Mouse (Mus musculus) left cerebral cortex, adult 6 months (tissue): ENCODE data around the gene Olfr670. TPM values are rescaled to one million over a fixed set of nuclear protein-coding genes. Genes with fewer than 3 reads are reported as not detected.

ENCODE experiments used
- long read RNA-seq, 2 experiments: library from polyadenylated mRNA; unstranded; transcript quantifications; one replicate each; pipeline ENCODE4 v2.0.0; 2019 to 2020
- polyA plus RNA-seq: library from polyadenylated mRNA; unstranded; fragments of <200 nt; fragmentation: Nextera tagmentation; gene quantifications from 2 replicates; pipeline ENCODE4 v1.2.3, GENCODE M21; 2021

Gene Olfr670
- not detected in 2 replicates for polyA plus RNA-seq
- long read RNA-seq, experiment 1, result 0 reads
- long read RNA-seq, experiment 2, result 0 reads

DNA sequence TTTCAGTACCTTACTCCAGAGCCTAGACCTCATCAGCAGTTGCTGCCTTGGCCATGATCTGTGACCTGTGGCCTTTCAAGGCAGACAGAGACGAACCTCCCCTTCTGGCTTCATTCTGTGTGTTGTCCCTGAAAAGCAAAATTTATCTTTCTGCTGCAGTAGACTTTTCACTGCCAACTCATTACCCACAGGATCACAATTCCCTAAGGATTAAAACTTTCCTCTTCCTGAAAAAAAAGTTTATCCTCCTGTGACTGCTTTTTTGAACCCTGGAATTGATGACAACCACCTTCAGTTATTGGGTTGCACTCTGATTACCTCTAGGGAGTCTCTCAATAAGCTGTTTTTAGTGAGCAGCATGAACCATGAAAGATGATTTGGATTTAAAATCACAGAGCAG, at the start of gene Olfr670:
Gene Olfr670 (minus strand): TSS at position 101 of the 400 bp plus-strand sequence.

DNA sequence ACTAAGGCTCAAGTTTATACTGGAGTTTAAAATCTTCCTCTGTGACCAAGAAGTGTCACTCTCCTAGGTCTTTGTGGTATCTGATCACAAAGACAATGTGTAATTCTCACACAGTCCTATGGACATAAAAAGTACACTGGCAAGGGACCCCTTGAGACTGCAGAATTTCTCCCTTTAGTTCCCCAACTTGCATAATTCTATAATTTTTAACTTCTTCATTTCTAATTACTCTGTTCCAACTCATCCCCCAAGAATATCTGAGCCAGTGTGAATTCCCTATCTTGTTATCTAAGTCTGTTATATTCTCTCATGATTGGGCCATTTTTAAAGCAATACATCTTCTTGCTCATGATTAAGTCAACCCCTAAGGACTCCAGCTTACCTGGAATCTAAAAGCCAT, 39.5 kb upstream of the Olfr670 start, which contains the start of gene Olfr672:
Gene Olfr672 (minus strand): TSS at position 101 of the 400 bp plus-strand sequence.

DNA sequence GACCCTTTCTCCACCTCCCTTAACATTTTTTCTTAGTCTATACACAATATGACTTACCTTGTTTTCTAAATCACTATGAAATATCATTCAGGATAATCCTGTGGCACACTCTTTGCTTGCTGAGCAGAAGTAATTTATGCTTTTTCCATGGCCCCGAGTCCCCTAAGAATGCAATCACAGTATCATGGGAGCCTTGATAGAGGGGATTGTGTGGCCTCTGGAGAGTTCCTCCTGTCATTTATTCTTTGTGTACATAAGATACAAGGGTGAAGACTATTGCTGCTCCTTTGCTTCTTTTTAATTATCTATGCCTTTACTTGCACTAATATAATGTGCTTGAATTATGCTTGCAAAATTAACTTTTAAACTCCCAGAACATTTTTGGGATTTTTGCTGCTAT, 16.6 kb upstream of the Olfr670 start, which contains the start of gene Olfr671:
Gene Olfr671 (minus strand): TSS at position 101 of the 400 bp plus-strand sequence.

DNA sequence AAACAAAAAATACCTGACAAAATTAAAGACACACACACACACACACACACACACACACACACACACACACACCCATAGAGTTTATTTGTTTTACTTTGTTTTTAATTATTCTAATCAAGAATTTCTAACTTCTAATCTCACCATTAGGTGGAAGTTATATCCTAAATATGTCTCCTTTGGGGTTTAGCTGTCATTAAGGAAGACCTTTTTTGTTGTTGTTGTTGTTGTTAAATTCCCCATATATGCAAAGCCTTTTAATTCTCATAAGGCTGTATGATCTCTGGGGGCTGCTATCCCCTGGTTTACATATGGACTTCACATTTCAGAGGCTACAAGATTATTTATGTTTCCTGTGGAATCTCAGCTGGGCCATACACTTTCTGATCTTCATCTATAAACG, 28.5 kb downstream of the Olfr670 start, which contains the start of gene Olfr669:
Gene Olfr669 (plus strand): TSS at position 301 of the 400 bp plus-strand sequence.

DNA sequence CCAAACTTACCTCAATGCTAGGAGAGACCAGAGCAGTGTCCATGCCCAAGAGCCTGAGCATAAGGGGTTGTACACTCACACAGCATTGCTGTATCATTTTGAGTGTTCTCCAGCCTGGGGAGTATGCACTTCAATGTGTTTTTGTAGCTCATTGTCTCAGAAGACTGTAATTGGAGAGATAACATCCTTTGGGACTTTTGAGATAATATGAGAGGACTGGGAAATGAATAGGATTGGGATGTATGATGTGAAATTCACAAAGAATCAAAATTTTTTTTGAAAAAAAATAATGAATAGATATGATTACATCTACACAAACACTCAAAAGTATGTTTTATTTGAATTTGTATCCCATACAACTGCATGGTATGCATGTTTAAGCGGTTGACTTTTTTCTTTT, 34.5 kb downstream of the Olfr670 start, which contains the start of gene Olfr668:
Gene Olfr668 (minus strand): TSS at position 101 of the 400 bp plus-strand sequence.

DNA sequence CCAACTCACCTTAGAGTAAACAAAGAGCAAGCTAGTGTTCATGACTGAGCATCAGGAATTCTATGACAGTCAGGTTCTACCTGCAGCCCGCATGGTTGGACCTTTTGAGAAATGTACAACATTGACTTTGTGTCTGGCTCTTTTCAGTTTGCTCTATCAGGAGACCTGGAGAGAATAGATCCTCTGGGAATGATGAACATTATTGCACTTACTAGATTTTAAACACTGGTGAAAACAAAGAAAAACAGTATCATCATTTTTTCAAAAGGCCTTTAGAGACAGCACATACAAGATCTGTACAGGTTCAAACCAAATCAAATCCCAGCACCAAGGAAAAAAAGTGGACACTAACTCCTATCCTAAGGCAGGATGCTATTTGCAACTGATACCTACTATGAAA, 41.0 kb downstream of the Olfr670 start, which contains the start of gene Olfr667:
Gene Olfr667 (minus strand): TSS at position 101 of the 400 bp plus-strand sequence.

Other genes with a start within 250 kb of the Olfr670 start
- not detected in 2 replicates for gene Usp17le, start 185.2 kb downstream of the Olfr670 start, polyA plus RNA-seq
- not detected in 2 replicates for gene Usp17lb, start 120.0 kb downstream of the Olfr670 start, polyA plus RNA-seq
- not detected in 2 replicates for gene Usp17la, start 105.6 kb downstream of the Olfr670 start, polyA plus RNA-seq
- not detected in 2 replicates for gene Olfr665, start 84.6 kb downstream of the Olfr670 start, polyA plus RNA-seq
- not detected in 2 replicates for gene Olfr666, start 66.7 kb downstream of the Olfr670 start, polyA plus RNA-seq
- not detected in 2 replicates for gene Olfr667, start 41.1 kb downstream of the Olfr670 start, polyA plus RNA-seq
- not detected in 2 replicates for gene Olfr668, start 34.6 kb downstream of the Olfr670 start, polyA plus RNA-seq
- gene Olfr669, start 28.4 kb downstream of the Olfr670 start, polyA plus RNA-seq, result not detected in 2 replicates
- not detected in 2 replicates for gene Olfr671, start 16.5 kb upstream of the Olfr670 start, polyA plus RNA-seq
- gene Olfr672, start 39.4 kb upstream of the Olfr670 start, polyA plus RNA-seq, result not detected in 2 replicates
- gene Olfr675, start 65.8 kb upstream of the Olfr670 start, polyA plus RNA-seq, result not detected in 2 replicates
- gene Olfr676, start 70.1 kb upstream of the Olfr670 start, polyA plus RNA-seq, result not detected in 2 replicates
- gene Olfr677, start 88.8 kb upstream of the Olfr670 start, polyA plus RNA-seq, result not detected in 2 replicates
- not detected in 2 replicates for gene Olfr678, start 101.9 kb upstream of the Olfr670 start, polyA plus RNA-seq
- not detected in 2 replicates for gene Olfr679, start 118.6 kb upstream of the Olfr670 start, polyA plus RNA-seq
- not detected in 2 replicates for gene Olfr680-ps1, start 130.2 kb upstream of the Olfr670 start, polyA plus RNA-seq
- gene Olfr681, start 154.2 kb upstream of the Olfr670 start, polyA plus RNA-seq, result not detected in 2 replicates
- not detected in 2 replicates for gene Olfr683, start 184.4 kb upstream of the Olfr670 start, polyA plus RNA-seq
- gene Olfr684, start 201.0 kb upstream of the Olfr670 start, polyA plus RNA-seq, result not detected in 2 replicates
- not detected in 2 replicates for gene Olfr685, start 223.4 kb upstream of the Olfr670 start, polyA plus RNA-seq
- not detected in 2 replicates for gene Olfr686, start 244.9 kb upstream of the Olfr670 start, polyA plus RNA-seq